Comparison of ENCODE assay signal across 17 mouse cellular contexts in the genomic region with DNA sequence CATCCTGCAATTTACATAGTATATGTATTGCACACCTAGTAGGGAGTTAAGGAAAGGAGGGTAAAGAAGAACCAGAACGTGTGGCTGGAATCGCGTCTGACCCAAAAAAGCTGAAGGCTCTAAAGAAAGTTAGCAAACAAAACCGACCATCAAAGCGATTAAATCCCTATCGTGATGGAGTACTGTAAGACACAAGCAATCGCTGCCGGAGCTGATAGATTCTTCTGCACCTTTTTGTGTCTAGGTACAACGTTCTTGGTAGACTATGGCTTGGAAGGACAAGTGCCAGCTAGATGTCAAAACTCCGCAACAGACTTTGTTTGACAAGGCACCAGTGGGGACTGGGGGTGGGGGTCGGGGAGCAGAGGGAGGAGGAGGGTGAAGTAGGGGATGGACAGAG. TPM values are rescaled to one million over a fixed set of nuclear protein-coding genes. Genes with fewer than 3 reads are reported as not detected.
"Had no signal": no experiment of that assay in that cellular context is flagged by ENCODE, and none has a peak within 500 bp of the region (broad histone marks: within the 10 kb centered on the region; RNA-seq: fewer than 3 reads in every experiment).

No protein-coding gene starts in this region.

- H3K4me1 ChIP-seq: liver, embryonic 13.5 days; neural tube, embryonic 15.5 days had no signal

- H3K9ac ChIP-seq: liver, embryonic 13.5 days; liver, postnatal 0 days; neural tube, embryonic 15.5 days had no signal

- ATAC-seq: hindbrain, embryonic 16.5 days; inflammation-experienced regulatory T-cells, adult 6 months; intestine, postnatal 0 days; liver, postnatal 0 days had no signal

- H3K36me3 ChIP-seq: liver, embryonic 13.5 days; neural tube, embryonic 15.5 days had no signal

- DNase-seq: left cerebral cortex, postnatal 4 days; liver; liver, embryonic 13.5 days; liver, postnatal 0 days; midbrain, embryonic 14.5 days; right cerebral cortex, adult 18-20 months; right cerebral cortex, postnatal 25 days; thymus, postnatal 36 days had no signal

- H3K27me3 ChIP-seq: liver, embryonic 13.5 days; neural tube, embryonic 15.5 days had no signal

- H3K27ac ChIP-seq: liver, embryonic 13.5 days; neural tube, embryonic 15.5 days had no signal

- H3K4me3 ChIP-seq: liver, embryonic 13.5 days; myocyte; neural tube, embryonic 15.5 days had no signal

- H3K4me2 ChIP-seq: liver, embryonic 13.5 days; neural tube, embryonic 15.5 days had no signal

- H3K9me3 ChIP-seq: liver, embryonic 13.5 days; neural tube, embryonic 15.5 days had no signal

RNA-seq across cellular contexts. Expression of a gene that starts 8.3 kb away (rescaled TPM):
- polyA plus RNA-seq: hindbrain, embryonic 16.5 days; inflammation-experienced regulatory T-cells, adult 6 months; intestine, postnatal 0 days; liver, embryonic 13.5 days; liver, postnatal 0 days; midbrain, embryonic 14.5 days; myocyte; neural tube, embryonic 11.5 days; neural tube, embryonic 15.5 days; small intestine, adult 2 months; stomach, embryonic 16.5 days; thymus, postnatal 0 days had no signal

RNA-seq across cellular contexts. Expression of a gene that starts 22.0 kb away (rescaled TPM):
- polyA plus RNA-seq: inflammation-experienced regulatory T-cells, adult 6 months; intestine, postnatal 0 days; liver, postnatal 0 days; thymus, postnatal 0 days had no signal
